Mouse (Mus musculus) C3H10T1/2 (cell line): ENCODE data around the gene Gng4. TPM values are rescaled to one million over a fixed set of nuclear protein-coding genes. Genes with fewer than 3 reads are reported as not detected.

Experiments used
- polyA plus RNA-seq, 2 experiments: library from polyadenylated mRNA; unstranded; fragments of >200 nt; fragmentation: generic; extraction: Trizol; gene quantifications; one replicate each; pipeline ENCODE4 v1.2.1; 2012; ENCODE audit warnings: missing spikeins in 2 of 2

Gng4 gene
- 1 to 10 TPM in 1 of 2 experiments, not detected in 1; 3.7 TPM for polyA plus RNA-seq

DNA sequence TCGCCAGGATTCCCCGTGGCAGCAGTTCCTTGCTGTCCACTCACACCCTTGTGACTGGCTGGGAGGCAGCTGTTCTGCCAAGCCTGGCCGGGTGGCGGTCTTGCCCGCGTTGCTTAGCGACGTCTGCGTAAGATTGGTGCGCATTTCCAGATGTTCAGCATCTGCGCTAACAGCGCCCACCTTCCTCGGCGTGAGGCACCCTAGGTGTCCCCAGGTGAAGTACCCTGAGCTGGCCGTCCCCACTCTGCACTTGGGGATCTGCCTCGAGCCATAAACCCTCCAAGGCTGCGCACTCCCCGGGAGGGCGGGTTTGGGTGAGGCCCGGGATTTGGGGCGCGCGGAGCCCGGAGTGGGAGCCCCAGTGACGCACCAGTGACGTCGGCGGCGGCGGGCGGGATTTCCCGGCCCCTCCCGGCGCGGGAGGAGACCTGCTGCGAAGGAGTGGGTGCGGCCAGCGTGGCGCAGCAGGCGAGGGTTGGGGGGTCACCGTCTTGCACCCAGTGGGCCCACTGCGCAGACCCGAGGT is at the start of gene Gng4:
Gng4 (plus strand) TSS at position 166 of the 526 bp plus-strand sequence.

Other genes with a start within 250 kb of the Gng4 start
- 1 to 10 TPM in 1 of 2 experiments, under 1 TPM in 1; 0.05 to 1.0 TPM for gene Lyst, start 193.7 kb upstream of the Gng4 start, polyA plus RNA-seq
- 1 to 10 TPM in 1 of 2 experiments, under 1 TPM in 1; 0.96 to 5.4 TPM for gene B3galnt2, start 170.4 kb downstream of the Gng4 start, polyA plus RNA-seq